Mouse (Mus musculus) stomach, postnatal 0 days (tissue): ENCODE measurements around the gene Scrn3.

ENCODE experiments used
- CTCF ChIP-seq: IDR thresholded peaks from 2 replicates; pipeline ENCODE4 v1.5.1; 2016; ENCODE audit warnings: antibody characterized with exemption, low read depth, mild to moderate bottlenecking, moderate library complexity
- EP300 ChIP-seq: optimal IDR thresholded peaks from 2 replicates; pipeline ENCODE3; 2016; ENCODE audit warnings: antibody characterized with exemption

GRCm38 (mm10) chr2:73267231-73267630 is 45.2 kb upstream of the Scrn3 start:
- TF ChIP-seq CTCF, result no peak
- TF ChIP-seq EP300, result no peak
